Mouse (Mus musculus) left cerebral cortex, adult 2 months (tissue): ENCODE measurements around the gene Ano1. TPM values are rescaled to one million over a fixed set of nuclear protein-coding genes. Genes with fewer than 3 reads are reported as not detected.

Experiments
- DNase-seq, 2 experiments: peaks; one replicate each; pipeline ENCODE4 v3.0.0; 2021 to 2022; ENCODE audit warnings: low spot score in 2 of 2, mixed read lengths in 1 of 2; ENCODE audit errors: extremely low spot score in 1 of 2
- H3K27ac ChIP-seq: fragments of 200-600 bp; 2 replicates; pipeline ENCODE4 v1.8.1; 2022
- H3K4me3 ChIP-seq: fragments of 200-600 bp; 2 replicates; pipeline ENCODE4 v1.8.1; 2022
- CTCF ChIP-seq: fragments of 200-600 bp; IDR thresholded peaks from 2 replicates; pipeline ENCODE4 v1.8.1; 2022; ENCODE audit warnings: antibody characterized with exemption, mild to moderate bottlenecking, moderate library complexity
- intact Hi-C: fragments of 180-260 bp; cut with DNase I; formaldehyde crosslinking; loops from one replicate; pipeline ENCODE4 v1.15.1; 2025
- total RNA-seq, 2 experiments: library from RNA; stranded (reverse); gene quantifications; 2 replicates each; pipeline ENCODE4 v1.2.3; 2021

Gene Ano1
- total RNA-seq, 2 experiments from 2014 or later: 2.2 to 4.5 TPM

GRCm38 (mm10) chr7:144620721-144621681, 130.8 kb downstream of the Ano1 start:
- H3K4me3 ChIP-seq: no peak overlapping the region
- no peak for TF ChIP-seq CTCF
- no peak overlapping the region for H3K27ac ChIP-seq
- intact Hi-C loops: no loop called here
- DNase-seq: peak; percentile 17 to 24

GRCm38 (mm10) chr7:144620315-144620714, 131.5 kb downstream of the Ano1 start:
- no peak for DNase-seq
- intact Hi-C loops: no loop called here
- Histone ChIP-seq H3K4me3 (no peak overlapping the region), H3K27ac (no peak overlapping the region)
- no peak for TF ChIP-seq CTCF

GRCm38 (mm10) chr7:144615343-144615742, 136.4 kb downstream of the Ano1 start:
- no peak overlapping the region for H3K4me3 ChIP-seq
- no peak for TF ChIP-seq CTCF
- DNase-seq: no peak
- intact Hi-C loops: no loop called here
- H3K27ac ChIP-seq: no peak overlapping the region

- Histone ChIP-seq H3K4me3 (no peak overlapping the region), H3K27ac (no peak overlapping the region)
- intact Hi-C loops: no loop called here
- TF ChIP-seq CTCF: no peak
- DNase-seq: no peak
These were observed 138.9 kb downstream of the Ano1 start for GRCm38 (mm10) chr7:144612829-144613228.

GRCm38 (mm10) chr7:144612351-144612750, 139.4 kb downstream of the Ano1 start:
- intact Hi-C loops: no loop called here

GRCm38 (mm10) chr7:144611595-144611994, 140.2 kb downstream of the Ano1 start:
- DNase-seq: no peak
- no peak for TF ChIP-seq CTCF
- intact Hi-C loops: no loop called here
- H3K4me3 ChIP-seq: no peak overlapping the region
- H3K27ac ChIP-seq: no peak overlapping the region

More at GRCm38 (mm10) chr7:144612351-144612750, 139.4 kb downstream of the Ano1 start:
- H3K4me3 ChIP-seq: no peak overlapping the region
- DNase-seq: no peak
- TF ChIP-seq CTCF: no peak
- no peak overlapping the region for H3K27ac ChIP-seq

- H3K4me3 ChIP-seq: no peak overlapping the region
- intact Hi-C loops: no loop called here
- no peak overlapping the region for H3K27ac ChIP-seq
- DNase-seq: no peak
- no peak for TF ChIP-seq CTCF
These were observed 142.2 kb downstream of the Ano1 start for GRCm38 (mm10) chr7:144609568-144609967.

GRCm38 (mm10) chr7:144607862-144608261, 143.9 kb downstream of the Ano1 start:
- intact Hi-C loops: no loop called here
- no peak overlapping the region for H3K27ac ChIP-seq
- no peak overlapping the region for H3K4me3 ChIP-seq
- no peak for DNase-seq
- TF ChIP-seq CTCF: peak; percentile 18

GRCm38 (mm10) chr7:144604735-144605134, 147.0 kb downstream of the Ano1 start:
- no peak for DNase-seq
- H3K27ac ChIP-seq: no peak overlapping the region
- TF ChIP-seq CTCF: no peak
- intact Hi-C loops: no loop called here
- H3K4me3 ChIP-seq: no peak overlapping the region

GRCm38 (mm10) chr7:144604291-144604690, 147.5 kb downstream of the Ano1 start:
- Histone ChIP-seq H3K4me3 (no peak overlapping the region), H3K27ac (no peak overlapping the region)
- intact Hi-C loops: no loop called here
- no peak for TF ChIP-seq CTCF
- no peak for DNase-seq

GRCm38 (mm10) chr7:144600333-144600900, 151.4 kb downstream of the Ano1 start:
- DNase-seq: no peak
- no peak overlapping the region for H3K4me3 ChIP-seq
- no peak for TF ChIP-seq CTCF
- no peak overlapping the region for H3K27ac ChIP-seq
- intact Hi-C loops: no loop called here

GRCm38 (mm10) chr7:144589508-144589907, 162.3 kb downstream of the Ano1 start:
- no peak for DNase-seq
- peak; percentile 38 for TF ChIP-seq CTCF
- H3K27ac ChIP-seq: no peak overlapping the region
- no peak overlapping the region for H3K4me3 ChIP-seq
- intact Hi-C loops: no loop called here
